Mouse (Mus musculus) ovary, adult 18-20 months (tissue): ENCODE results near the gene Fgfr2.

Source experiments
- DNase-seq: peaks from one replicate; pipeline ENCODE4 v3.0.0; 2022; ENCODE audit warnings: low spot score, mixed read lengths

Fgfr2 gene

GRCm38 (mm10) chr7:131809584-131810181, 1313.5 kb downstream of the Fgfr2 start:
- DNase-seq: no peak

GRCm38 (mm10) chr7:131807257-131807656, 1315.9 kb downstream of the Fgfr2 start:
- DNase-seq: no peak

DNA sequence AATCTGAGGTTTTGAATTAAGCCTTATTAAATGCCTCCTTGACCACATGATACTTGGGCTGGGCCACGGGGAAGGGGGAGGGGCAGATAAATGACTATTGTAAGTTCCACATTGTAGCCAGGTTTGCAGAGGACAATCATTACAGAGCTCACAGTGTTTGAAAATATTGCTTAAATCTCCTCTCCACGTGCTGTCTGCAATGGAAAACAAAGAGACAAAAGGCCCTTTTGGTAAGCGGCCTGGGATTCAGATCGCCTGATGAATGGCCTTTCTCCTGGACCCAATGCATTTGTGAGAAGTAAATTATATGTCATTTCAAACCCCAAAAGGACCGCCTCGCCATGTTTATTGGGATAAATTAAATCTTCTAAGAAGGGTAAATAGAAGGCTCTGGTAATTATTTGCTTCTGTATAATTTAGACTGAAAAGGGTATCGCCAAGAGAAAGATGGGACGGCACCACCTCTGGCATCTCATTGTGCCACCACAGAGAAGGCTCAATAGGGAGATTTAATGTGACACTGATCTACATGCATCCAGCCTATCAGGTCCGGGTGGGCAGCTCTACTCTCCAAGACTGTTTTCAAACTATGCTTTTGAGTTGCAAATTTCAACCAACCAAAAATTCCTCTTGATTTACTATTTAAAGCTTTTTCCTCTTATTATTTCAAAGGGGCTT, 1317.5 kb downstream of the Fgfr2 start:
- no peak for DNase-seq

GRCm38 (mm10) chr7:131800416-131801045, 1322.6 kb downstream of the Fgfr2 start:
- no peak for DNase-seq

DNA sequence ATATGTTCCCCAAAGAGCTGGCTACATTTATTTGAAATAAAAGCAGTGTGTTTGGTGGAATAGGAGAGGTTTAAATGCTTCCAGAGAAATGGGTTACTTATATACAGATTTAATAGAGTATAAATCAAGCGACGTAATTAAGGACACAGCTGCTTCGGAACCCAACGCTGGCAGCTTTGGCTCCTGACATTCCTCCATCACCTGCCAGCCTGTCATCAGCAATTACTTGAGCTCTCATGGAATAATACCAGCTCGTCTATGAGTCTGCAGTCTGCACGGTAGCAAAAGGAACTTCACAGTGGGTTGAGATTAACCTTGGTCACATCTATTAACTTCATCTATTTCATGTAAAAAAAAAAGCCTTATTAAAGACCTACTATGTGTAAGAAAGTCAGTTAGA, 1326.0 kb downstream of the Fgfr2 start:
- no peak for DNase-seq

- DNase-seq: no peak
Measured at GRCm38 (mm10) chr7:131788595-131789206, 1334.4 kb downstream of the Fgfr2 start.

- no peak for DNase-seq
Measured at GRCm38 (mm10) chr7:131785721-131786120, 1337.4 kb downstream of the Fgfr2 start.

GRCm38 (mm10) chr7:131778271-131778985, 1344.7 kb downstream of the Fgfr2 start:
- DNase-seq: no peak

DNA sequence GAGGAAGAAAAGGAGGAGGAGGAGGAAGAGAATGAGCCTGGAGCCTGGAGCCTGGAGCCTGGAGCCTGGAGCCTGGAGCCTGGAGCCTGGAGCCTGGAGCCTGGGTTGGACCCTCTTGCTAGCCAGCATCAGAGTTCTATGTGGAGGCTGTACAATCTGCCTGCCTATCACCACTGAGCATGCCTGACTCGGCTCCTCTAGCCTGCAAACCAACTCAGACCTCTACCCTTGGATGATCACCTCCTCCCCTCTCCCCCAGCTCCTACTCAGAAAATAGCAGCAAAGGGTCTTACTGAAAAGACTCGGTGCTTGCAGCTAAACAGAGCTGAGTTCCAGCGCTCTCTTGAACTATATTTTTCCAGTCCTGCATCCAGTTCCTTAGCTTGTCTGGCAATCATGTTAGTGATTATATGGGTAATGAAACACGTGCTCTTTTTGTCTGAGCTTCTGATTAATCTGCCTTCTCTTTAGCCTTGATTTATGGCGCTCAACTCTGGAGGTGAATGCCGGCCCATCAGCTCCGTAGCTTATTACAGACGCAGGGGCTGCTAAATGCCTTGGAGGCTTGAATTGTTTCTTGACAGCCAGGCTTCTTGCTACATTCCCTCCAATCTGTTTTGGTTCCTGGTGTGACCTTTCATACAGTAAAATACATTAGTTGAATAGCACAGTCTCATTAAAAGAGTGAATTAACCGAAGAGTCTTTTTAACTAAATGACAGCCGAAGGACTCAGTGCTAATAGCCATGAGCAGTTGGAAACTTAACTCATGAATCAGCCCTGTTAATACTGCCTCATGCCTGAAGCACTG, 1345.5 kb downstream of the Fgfr2 start:
- DNase-seq: no peak

GRCm38 (mm10) chr7:131776191-131776752, 1346.9 kb downstream of the Fgfr2 start:
- no peak for DNase-seq

- DNase-seq: no peak
Measured at GRCm38 (mm10) chr7:131757922-131758321, 1365.2 kb downstream of the Fgfr2 start.

- no peak for DNase-seq
Measured at GRCm38 (mm10) chr7:131747152-131748010, 1375.8 kb downstream of the Fgfr2 start.

DNA sequence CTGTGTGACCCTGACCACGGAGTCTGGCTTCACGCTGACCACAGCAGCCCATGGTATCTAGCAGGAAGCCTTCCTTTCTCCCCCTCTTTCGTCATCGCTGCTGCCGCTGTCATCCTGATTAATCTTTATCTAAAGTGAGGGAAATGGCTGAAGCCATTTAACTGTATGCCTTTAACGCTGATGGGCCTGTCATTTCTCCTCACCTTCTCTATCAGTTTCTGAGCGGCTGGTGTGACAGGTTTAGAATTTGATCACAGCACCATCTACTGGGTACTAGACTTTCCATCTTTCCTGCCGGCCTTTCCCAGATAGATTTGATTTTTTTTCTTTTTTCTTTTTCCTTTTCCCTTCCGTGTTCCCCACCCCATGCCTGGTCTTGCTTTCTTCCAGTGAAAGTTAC, 1376.4 kb downstream of the Fgfr2 start:
- no peak for DNase-seq

DNA sequence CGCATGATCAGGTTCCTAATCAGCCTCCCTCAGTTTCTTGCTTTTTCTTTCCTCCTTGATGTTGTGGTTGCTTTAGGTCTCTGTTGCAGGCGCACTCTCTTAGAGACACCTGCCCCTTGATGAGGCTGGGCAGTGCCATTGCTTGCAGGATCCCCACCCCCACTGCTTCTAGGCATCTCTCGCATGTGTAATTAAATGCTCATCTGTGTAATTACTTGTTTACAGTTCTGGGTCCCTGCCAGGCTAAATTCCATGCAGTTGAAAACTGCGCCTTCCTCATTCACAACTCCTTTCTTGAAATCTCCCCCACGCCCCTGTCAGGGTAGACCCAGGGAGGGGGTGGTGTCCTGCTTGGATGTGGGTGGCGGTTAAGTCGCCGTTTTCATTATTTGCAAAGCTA, 1380.0 kb downstream of the Fgfr2 start:
- DNase-seq: no peak

DNA sequence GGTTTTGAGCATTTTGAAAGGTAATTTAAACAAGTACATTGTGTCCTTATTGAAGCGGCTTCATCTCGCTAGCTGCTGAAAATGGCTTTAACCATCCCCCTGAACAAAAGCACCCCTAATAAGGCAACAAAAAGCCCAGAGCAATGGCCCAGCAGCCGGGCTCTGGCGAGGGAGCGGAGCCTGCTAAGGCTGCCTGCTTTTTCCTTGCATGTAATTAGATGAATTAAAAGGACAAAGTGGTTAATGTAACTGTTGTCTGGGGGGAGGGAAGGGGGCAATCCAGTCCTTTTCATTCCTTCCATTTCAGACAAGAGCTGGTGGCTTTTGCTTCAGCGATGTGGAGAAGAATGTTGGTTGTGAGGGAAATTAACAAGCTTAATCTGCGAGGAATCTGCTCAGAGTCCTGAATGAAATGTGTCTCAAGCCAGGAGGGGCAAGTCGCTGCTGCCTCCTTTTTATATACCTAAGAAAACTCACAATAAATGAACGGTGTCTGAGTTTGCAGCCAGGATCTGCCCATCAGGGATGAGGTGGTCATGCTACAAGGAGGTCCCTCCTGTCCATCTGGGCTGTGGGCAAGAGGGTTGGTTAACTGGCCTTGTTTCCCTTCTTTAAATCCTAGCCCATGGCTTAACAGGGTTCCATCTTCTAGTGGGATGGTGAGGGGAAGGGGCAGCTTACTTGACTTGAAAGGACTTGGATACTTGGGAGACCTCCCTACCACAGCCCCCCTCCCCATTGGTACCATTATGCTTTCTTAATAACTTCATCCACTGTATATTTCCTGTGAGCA, 1400.2 kb downstream of the Fgfr2 start:
- DNase-seq: no peak

DNA sequence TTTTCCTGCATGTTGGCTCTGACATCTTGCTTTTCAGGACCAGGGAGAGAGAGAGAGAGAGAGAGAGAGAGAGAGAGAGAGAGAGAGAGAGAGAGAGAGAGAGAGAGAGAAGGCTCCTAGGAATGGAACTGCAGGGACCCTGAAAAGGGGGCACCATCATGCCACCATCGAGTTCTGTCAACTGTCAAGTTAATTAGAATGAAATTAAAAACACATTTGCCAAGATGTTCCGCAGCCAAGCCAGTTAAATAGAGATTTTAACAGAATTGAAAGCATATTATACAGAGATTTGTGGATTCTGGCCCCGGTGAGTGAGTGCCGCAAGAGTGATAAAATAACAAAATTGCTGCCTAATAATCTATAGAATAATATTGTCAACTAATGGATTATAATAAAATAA, 1400.8 kb downstream of the Fgfr2 start:
- no peak for DNase-seq

DNA sequence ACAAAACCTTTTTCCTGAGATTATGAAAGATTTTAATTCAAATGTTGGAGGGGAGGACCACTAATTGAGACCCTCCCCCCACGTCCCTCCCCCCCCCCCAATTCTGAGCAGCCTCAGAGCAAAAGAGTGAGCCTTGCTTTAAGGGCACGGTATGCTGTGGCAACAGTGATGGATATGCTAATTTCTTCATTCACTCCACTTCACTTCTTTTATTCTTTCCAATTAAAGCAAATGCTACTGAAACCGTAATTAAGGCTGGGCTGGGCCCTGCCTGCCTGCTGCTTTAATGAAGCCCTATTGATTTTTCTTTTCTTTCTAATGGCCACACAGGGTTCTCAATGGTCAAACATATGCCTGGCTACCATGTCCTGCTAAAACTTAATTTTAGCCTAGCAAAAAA, 1404.9 kb downstream of the Fgfr2 start:
- DNase-seq: no peak

DNA sequence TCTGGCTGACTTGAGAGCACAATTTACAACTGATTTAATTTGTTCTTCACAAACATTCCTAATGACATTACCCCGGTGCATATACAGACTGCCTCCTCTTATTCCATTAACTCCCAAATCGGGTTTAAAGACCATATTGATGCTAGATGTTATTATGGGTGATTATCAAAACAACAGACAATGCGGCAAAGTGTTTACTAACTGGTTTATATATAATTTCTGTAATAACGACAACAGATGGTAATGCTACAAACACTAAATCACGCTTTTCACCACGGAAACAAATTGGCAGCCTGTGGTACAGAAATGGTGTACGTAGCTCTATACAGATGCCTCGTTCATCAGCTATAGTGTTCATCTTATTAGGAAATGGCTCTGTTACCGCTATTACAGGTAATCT, 1410.1 kb downstream of the Fgfr2 start:
- no peak for DNase-seq

GRCm38 (mm10) chr7:131696889-131697288, 1426.3 kb downstream of the Fgfr2 start:
- no peak for DNase-seq
